Mouse (Mus musculus) adipocyte (in vitro differentiated cells): Measurements from ENCODE around the gene Csrnp1.
"Not testable (repeated sequence)": the region's sequence is repeated elsewhere in the genome, so short reads cannot be mapped to it uniquely, and the experiment has no call there.

ENCODE experiments used
- DNase-seq: peaks from one replicate; pipeline ENCODE4 v3.0.0-alpha.2; 2016; ENCODE audit warnings: low spot score

The Csrnp1 gene

GRCm38 (mm10) chr9:119984536-119985011, at the start of gene Csrnp1:
Gene Csrnp1 (minus strand): TSS chr9:119984658.
- DNase-seq, result no peak

DNA sequence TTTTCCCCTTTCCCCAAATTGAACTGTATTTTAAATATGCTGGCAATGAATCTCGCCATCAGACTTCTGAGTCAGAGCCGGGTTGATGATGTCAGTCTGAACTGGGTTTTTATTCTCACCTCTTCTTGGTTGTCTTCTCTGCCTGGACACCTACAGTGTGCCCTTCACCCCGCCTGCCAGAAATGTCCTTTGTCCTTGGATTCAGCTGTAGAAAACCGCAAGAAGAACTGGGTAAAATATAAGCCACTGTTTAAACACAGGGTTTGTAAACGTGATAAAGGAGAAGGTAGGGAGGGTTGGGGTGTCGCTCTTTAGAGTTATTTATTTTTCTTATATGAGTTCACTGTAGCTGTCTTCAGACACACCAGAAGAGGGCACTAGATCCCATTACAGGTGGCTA, 48.3 kb upstream of the Csrnp1 start:
- no peak for DNase-seq

DNA sequence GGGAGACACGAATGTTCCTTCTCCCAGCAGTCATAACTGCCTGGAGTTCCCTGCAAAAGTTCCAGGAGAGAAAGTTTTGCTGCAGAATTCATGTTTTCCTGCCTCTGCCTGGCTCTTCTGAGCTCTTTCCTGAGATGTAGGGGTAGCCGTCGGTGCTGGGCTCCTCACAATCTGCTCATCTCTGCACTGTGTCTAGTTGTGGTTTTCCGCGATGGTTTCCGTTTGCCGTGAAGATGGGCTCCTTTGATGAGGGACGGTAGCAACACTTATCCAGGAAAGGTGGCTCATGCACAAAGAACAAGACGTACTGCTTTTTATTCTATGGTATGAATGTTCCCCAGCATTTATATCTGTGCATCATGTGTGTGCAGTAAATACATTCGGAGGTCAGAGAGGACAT, 46.0 kb upstream of the Csrnp1 start:
- DNase-seq, result no peak

- DNase-seq, result no peak
Measured at GRCm38 (mm10) chr9:120029880-120030279, 45.4 kb upstream of the Csrnp1 start.

- peak; percentile 90 for DNase-seq
Measured at GRCm38 (mm10) chr9:120027401-120028151, 43.1 kb upstream of the Csrnp1 start.

DNA sequence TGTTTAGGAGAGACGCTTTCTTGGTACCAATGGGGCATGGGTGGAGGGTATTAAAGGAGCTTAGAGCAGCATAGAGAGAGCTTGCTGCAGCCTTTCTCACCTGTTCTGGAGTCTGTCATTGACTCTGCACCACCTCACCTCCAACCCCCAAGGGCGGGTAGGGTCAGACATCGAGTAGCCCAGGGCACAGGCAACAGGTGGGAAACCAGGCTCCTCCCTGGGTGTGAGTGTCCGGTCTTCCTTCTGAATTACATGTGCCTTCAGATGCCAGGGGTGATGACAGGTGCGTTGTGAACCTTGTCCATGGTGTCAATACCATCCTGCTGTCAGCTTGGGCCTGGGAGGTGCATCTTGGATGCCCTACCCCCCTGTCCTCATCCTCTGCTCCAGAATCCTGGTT, 40.2 kb upstream of the Csrnp1 start:
- no peak for DNase-seq

GRCm38 (mm10) chr9:120024171-120024570, 39.7 kb upstream of the Csrnp1 start:
- no peak for DNase-seq

DNA sequence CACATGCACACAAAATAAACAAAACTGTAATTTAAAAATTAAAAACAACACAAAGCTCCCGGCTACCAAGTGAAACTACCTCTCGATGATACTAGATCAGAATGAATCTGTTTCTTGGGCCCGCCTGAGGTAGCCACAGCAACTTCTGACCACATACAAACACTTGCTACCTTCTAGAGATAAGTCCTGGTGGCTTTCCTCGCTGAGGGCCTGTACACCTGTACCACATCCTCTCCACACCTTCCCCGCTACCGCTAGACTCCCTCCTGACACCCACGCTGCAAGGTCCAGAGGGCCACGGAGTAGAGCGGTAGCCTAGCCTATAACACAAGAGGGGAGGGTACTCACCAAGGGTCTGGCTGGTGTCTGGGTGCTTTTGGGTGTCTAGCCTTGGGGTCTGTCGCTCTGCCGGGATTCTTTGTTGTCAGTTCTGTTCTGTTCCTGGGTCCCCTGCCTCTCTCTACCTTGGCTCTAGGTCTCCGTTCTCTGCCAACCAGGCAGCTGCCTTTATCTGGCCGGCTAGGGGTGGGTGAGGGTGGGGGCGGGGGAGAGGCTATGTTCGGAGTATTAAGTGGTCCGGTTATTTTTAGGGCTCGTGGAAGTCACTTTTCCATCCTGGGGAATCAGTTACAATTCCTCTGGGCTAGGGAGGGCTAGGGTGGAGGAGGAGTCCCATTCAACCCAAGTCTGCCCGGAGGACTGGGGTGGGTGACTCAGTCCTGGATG, 38.8 kb upstream of the Csrnp1 start, which contains the start of gene Xirp1:
Gene Xirp1, minus strand, starts transcription at position 513 of the 726 bp plus-strand sequence.
- no peak for DNase-seq

- no peak for DNase-seq
Measured at GRCm38 (mm10) chr9:120021164-120021563, 36.7 kb upstream of the Csrnp1 start.

- peak; percentile 88 for DNase-seq
Measured at GRCm38 (mm10) chr9:120020285-120020890, 35.9 kb upstream of the Csrnp1 start.

GRCm38 (mm10) chr9:120016956-120017355, 32.5 kb upstream of the Csrnp1 start:
- DNase-seq, result peak; percentile 48

GRCm38 (mm10) chr9:120014828-120015227, 30.4 kb upstream of the Csrnp1 start:
- no peak for DNase-seq

DNA sequence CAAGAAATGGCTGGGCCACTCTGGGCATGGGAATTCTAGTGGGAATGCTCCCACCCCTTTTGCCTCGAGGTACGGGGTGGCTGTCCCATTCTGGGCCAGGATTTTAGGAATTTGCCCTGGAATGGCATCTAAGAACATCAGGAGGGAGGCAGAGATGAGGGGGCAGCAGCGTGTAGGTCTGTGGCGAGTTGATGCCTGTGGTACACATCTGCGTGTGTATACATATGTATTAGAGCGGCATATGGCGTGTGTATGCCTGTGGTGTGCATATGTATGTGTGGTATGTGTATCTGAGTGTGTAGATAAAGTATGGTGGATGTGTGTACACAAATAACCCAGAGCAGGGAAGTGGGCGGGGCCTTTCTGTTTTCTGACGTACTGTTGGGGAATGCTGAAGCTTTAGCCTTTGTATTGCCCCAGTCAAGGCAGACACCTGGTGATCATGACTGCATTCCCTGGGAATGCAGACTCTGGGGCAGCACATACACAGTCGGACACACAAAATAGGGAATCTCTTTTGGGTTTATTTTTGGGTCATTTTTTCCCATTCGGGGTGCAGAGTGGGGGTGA, 28.9 kb upstream of the Csrnp1 start:
- no peak for DNase-seq

GRCm38 (mm10) chr9:120012781-120013180, 28.3 kb upstream of the Csrnp1 start:
- DNase-seq, result peak; percentile 25

DNA sequence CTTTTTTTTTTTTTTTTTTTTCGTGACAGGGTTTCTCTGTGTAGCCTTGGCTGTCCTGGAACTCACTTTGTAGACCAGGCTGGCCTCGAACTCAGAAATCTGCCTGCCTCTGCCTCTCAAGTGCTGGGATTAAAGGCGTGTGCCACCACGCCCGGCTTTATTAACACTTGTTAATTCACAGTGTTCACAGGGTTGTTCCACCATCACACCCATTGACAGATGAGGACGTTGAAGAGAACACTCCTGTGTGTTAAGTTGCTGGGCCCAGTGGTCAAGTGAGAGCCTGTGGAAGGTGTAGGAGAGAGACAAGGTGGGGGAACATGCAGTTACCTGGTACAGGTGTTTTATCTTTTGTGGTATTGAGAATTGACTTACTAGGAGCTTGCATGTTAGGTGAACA, 27.7 kb upstream of the Csrnp1 start:
- DNase-seq, result not testable (repeated sequence)

- peak; percentile 86 for DNase-seq
Measured at GRCm38 (mm10) chr9:120011533-120011932, 27.1 kb upstream of the Csrnp1 start.

- DNase-seq, result peak; percentile 89
Measured at GRCm38 (mm10) chr9:120010781-120011511, 26.5 kb upstream of the Csrnp1 start.

GRCm38 (mm10) chr9:120009871-120010270, 25.4 kb upstream of the Csrnp1 start:
- no peak for DNase-seq

DNA sequence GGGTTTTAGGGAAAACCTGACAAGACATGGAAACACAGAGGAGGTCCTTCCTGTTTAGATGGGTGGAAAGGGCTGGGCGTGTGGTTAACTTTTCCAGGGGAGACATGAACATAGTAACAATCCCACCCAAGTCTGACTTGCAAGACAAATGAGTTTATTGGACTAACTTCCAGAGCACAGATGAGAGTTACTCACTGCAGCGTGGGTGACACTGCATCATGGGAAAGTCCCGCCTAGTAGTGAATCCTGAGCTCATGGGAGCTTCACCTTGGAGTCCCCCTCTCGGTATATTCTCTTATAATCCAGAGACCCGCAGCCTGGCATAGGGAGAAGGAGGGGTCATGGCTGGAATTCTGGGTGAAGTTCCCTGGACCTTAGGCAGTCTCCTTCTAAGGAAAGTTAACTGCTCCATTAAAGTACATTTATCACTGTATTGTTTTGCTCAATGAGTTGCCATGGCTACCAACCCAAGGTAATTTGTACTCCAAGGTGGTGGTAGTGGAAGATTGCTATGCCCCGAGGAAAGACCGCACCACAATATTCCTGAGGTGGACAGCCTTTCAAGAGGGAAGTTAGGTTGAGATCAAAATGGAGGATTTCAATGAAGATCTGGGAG, 24.9 kb upstream of the Csrnp1 start:
- no peak for DNase-seq

GRCm38 (mm10) chr9:120007833-120008232, 23.4 kb upstream of the Csrnp1 start:
- no peak for DNase-seq

DNA sequence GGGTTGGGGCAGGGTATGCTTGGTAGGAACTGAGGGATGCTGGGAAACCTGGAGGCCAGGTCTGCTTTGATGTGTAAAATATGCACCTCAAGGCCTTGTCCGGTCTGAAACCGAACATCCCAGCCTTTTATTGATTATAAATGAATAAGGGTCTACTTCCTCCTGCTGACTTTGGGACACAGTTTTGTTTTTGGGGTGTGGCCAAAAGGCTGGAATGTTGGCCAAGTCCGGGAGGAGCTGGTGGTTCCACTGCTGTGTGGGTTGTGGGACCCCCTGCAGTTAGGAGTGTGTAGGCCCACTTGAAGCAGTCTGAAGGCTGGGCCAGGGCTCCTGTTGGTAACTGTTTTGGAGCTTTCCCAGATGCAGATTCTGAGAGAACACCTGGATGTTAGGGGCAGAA, 21.5 kb upstream of the Csrnp1 start:
- no peak for DNase-seq
